Mouse (Mus musculus) thymus, adult 2 months (tissue): Measurements from ENCODE around the gene D930007J09Rik.

Experiments used
- CTCF ChIP-seq: fragments of 200-500 bp; IDR thresholded peaks from 2 replicates; pipeline ENCODE4 v1.5.1; 2012; ENCODE audit warnings: mild to moderate bottlenecking, control low read depth, low read length, moderate library complexity, borderline replicate concordance; ENCODE audit not compliant: control insufficient read depth, poor library complexity, insufficient read depth; ENCODE audit errors: extremely low read depth
- POLR2A ChIP-seq: fragments of 200-500 bp; IDR thresholded peaks from 2 replicates; pipeline ENCODE4 v1.6.1; 2012; ENCODE audit warnings: mild to moderate bottlenecking, low read length, control low read depth, moderate library complexity; ENCODE audit not compliant: control insufficient read depth, poor library complexity, insufficient read depth; ENCODE audit errors: extremely low read depth

DNA sequence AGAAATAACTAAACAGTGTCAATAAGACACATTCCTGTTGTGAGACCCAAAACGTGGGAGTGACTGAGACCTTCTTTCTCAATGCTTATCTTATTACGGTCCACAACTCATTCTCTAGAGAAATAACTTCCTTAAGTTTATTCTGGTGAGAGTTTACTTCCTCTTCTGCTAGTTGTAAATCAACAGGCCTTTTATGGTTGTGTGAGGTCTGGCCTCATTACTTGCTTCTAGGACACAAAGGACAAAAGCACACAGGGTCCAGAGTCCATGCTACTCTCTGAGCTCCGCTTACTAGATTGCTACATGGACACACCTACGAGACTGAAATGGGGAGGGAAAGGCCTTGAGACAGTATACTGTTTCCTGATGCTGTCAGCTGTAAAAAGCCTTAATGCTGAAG, 46.4 kb upstream of the D930007J09Rik start:
- no peak for TF ChIP-seq CTCF
- no peak for TF ChIP-seq POLR2A
